ENCODE assay signal across 8 mouse cellular contexts in the genomic region with DNA sequence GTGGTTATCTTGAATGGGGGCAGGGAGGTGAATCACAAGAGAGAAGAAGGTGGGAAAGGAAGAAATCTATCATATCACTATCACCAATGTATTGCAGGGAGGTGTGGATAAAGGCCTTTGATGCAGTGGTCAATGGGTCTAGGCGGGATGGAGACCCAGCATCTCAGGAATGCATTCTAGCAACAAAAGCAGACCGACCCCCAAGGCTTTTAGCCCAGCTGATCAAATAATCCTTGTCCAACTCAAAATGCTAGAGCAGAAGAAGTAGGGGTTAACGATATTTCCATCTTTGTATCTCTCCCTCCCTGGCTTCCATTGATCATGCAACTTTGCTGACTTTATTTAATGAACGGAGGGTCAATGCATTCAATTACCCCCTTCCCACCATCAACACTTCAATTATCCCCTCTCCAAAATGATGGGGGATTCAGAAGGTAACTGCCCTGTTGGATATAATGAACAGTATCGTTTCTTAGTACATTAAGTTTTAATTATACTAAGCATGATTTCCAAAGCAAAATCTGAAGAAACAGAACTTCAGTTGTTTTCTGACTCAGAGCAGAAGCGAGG.
A peak's percentile ranks its signal among the peaks of the same experiment; 100 is the strongest.
DNase-seq lines count a peak whose midpoint lies in the region; ATAC-seq and TF ChIP-seq lines count a peak whose summit lies in the region.

No protein-coding gene starts in this region.

- ATAC-seq in midbrain, embryonic 14.5 days (ENCODE audit: low FRiP score, low TSS enrichment), result no peak
- ATAC-seq in heart, embryonic 11.5 days (replicated peaks; ENCODE audit: insufficient number of reproducible peaks, low FRiP score, low TSS enrichment), result no peak

- TF ChIP-seq CTCF in brain, embryonic 14.5 days (IDR thresholded peaks at IDR 0.05; ENCODE audit: borderline replicate concordance, extremely low read depth, insufficient read depth, insufficient read length), result no peak

- no peak overlapping the region for H3K9ac ChIP-seq in midbrain, embryonic 14.5 days (replicated peaks; ENCODE audit: low read length)
- H3K9ac ChIP-seq in heart, embryonic 11.5 days (ENCODE audit: low read depth, low read length), result no peak overlapping the region

- H3K4me1 ChIP-seq in hindbrain, embryonic 10.5 days (replicated peaks), result peaks cover 89% of the 10 kb centered on the region
- H3K4me1 ChIP-seq in midbrain, embryonic 14.5 days (ENCODE audit: control insufficient read depth, insufficient read depth, low read length), result peaks cover 51% of the 10 kb centered on the region
- peaks cover 7% of the 10 kb centered on the region; the same call in 1 of the 2 replicates for H3K4me1 ChIP-seq in heart, embryonic 11.5 days (ENCODE audit: control insufficient read depth, insufficient read depth, low read length)

- H3K27ac ChIP-seq in hindbrain, embryonic 10.5 days, result peak overlapping the region; percentile 83
- peak overlapping the region; percentile 54 for H3K27ac ChIP-seq in midbrain, embryonic 14.5 days (replicated peaks; ENCODE audit: low read depth, low read length)
- H3K27ac ChIP-seq in heart, embryonic 11.5 days (ENCODE audit: low read depth, low read length), result no peak overlapping the region

- H3K27me3 ChIP-seq in hindbrain, embryonic 10.5 days (ENCODE audit: insufficient read depth, poor library complexity, severe bottlenecking), result 0 out of 2 replicates have a peak, but pooled peaks cover 9% of the 10 kb centered on the region
- H3K27me3 ChIP-seq in midbrain, embryonic 14.5 days (ENCODE audit: control insufficient read depth, insufficient read depth, low read length), result no peaks in the 10 kb centered on the region
- H3K27me3 ChIP-seq in heart, embryonic 11.5 days (ENCODE audit: control insufficient read depth, insufficient read depth, low read length), result no peaks in the 10 kb centered on the region

- H3K4me3 ChIP-seq in hindbrain, embryonic 10.5 days, result peak overlapping the region; percentile 18
- H3K4me3 ChIP-seq in midbrain, embryonic 14.5 days (replicated peaks; ENCODE audit: low read depth, low read length), result no peak overlapping the region
- H3K4me3 ChIP-seq in heart, embryonic 11.5 days (ENCODE audit: low read depth, low read length), result no peak overlapping the region

- 14% methylated on average over 6 of the region's 6 CpGs for WGBS in hindbrain, embryonic 10.5 days
- 4% methylated on average over 6 of the region's 6 CpGs for WGBS in midbrain, embryonic 14.5 days
- WGBS in heart, embryonic 11.5 days (ENCODE audit: insufficient replicate concordance), result 46% methylated on average over 6 of the region's 6 CpGs

- no peak for TF ChIP-seq POLR2A in brain, embryonic 14.5 days (IDR thresholded peaks at IDR 0.05; ENCODE audit: borderline replicate concordance, extremely low read depth, insufficient read depth, insufficient read length, poor library complexity, severe bottlenecking)

- peaks cover 21% of the 10 kb centered on the region for H3K36me3 ChIP-seq in hindbrain, embryonic 10.5 days
- H3K36me3 ChIP-seq in midbrain, embryonic 14.5 days (ENCODE audit: control insufficient read depth, insufficient read depth, low read length), result peaks cover 7% of the 10 kb centered on the region
- H3K36me3 ChIP-seq in heart, embryonic 11.5 days (ENCODE audit: control insufficient read depth, insufficient read depth, low read length), result no peaks in the 10 kb centered on the region

- peak overlapping the region; percentile 30; the same call in 1 of the 2 replicates for H3K4me2 ChIP-seq in midbrain, embryonic 14.5 days (ENCODE audit: low read length)
- no peak overlapping the region for H3K4me2 ChIP-seq in heart, embryonic 11.5 days

- H3K9me3 ChIP-seq in hindbrain, embryonic 10.5 days, result no peaks in the 10 kb centered on the region
- no peaks in the 10 kb centered on the region for H3K9me3 ChIP-seq in midbrain, embryonic 14.5 days (ENCODE audit: control insufficient read depth, low read length)
- no peaks in the 10 kb centered on the region for H3K9me3 ChIP-seq in heart, embryonic 11.5 days (replicated peaks; ENCODE audit: control insufficient read depth, low read length)

- DNase-seq in brain, embryonic 14.5 days (ENCODE audit: low read depth), result peak; percentile 35
- peak; percentile 45 for DNase-seq in embryo, embryonic 11 days
- no peak for DNase-seq in hindbrain, embryonic 10.5 days (ENCODE audit: low spot score)
- DNase-seq in midbrain, embryonic 14.5 days, result peak; percentile 21
- no peak for DNase-seq in cerebellum, adult 11-12 months
- no peak for DNase-seq in right cerebral cortex, adult 18-20 months
- no peak for DNase-seq in layer of hippocampus, adult 18-20 months (ENCODE audit: low spot score in 2 of 2)

Comparison
In these comparisons a context has a peak if more than half of its experiments do, and no peak if none do; other contexts are left out.
1. DNase-seq: peak in brain, embryonic 14.5 days (single experiment), embryo, embryonic 11 days (single experiment) and midbrain, embryonic 14.5 days (single experiment); none in hindbrain, embryonic 10.5 days (single experiment), cerebellum, adult 11-12 months (single experiment), right cerebral cortex, adult 18-20 months (single experiment) and layer of hippocampus, adult 18-20 months (0 of 2).